ENCODE assay signal across 16 mouse cellular contexts in genomic region chr2:174022292-174022691, GRCm38 (mm10). TPM values are rescaled to one million over a fixed set of nuclear protein-coding genes. Genes with fewer than 3 reads are reported as not detected.
A peak's percentile ranks its signal among the peaks of the same experiment; 100 is the strongest.
DNase-seq lines count a peak whose midpoint lies in the region; ATAC-seq lines count a peak whose summit lies in the region.
"Had no signal": no experiment of that assay in that cellular context is flagged by ENCODE, and none has a peak within 500 bp of the region (broad histone marks: within the 10 kb centered on the region; RNA-seq: fewer than 3 reads in every experiment).

No protein-coding gene starts in this region.

- no peak overlapping the region for H3K4me2 ChIP-seq in hindbrain, embryonic 12.5 days (replicated peaks)
- H3K4me2 ChIP-seq: liver, embryonic 11.5 days; lung, embryonic 15.5 days had no signal

- intact Hi-C loops in heart, postnatal 14 days (cut with DNase I) = no loop called here

- no peak overlapping the region for H3K4me3 ChIP-seq in hindbrain, embryonic 10.5 days
- H3K4me3 ChIP-seq in hindbrain, embryonic 12.5 days = no peak overlapping the region
- H3K4me3 ChIP-seq: layer of hippocampus, adult 2 months; lung, embryonic 15.5 days had no signal

- no peaks in the 10 kb centered on the region for H3K36me3 ChIP-seq in hindbrain, embryonic 10.5 days
- H3K36me3 ChIP-seq in hindbrain, embryonic 12.5 days = no peaks in the 10 kb centered on the region
- H3K36me3 ChIP-seq: lung, embryonic 15.5 days had no signal

- peak overlapping the region; percentile 13; the same call in 1 of the 2 replicates for H3K27ac ChIP-seq in hindbrain, embryonic 10.5 days
- H3K27ac ChIP-seq in hindbrain, embryonic 12.5 days = no peak overlapping the region
- H3K27ac ChIP-seq: layer of hippocampus, adult 2 months; lung, embryonic 15.5 days had no signal

- WGBS in hindbrain, embryonic 10.5 days = 90% methylated on average over 4 of the region's 4 CpGs
- WGBS in hindbrain, embryonic 12.5 days = 91% methylated on average over 4 of the region's 4 CpGs

- no peak for ATAC-seq in hindbrain, embryonic 12.5 days (ENCODE audit: low FRiP score)
- ATAC-seq in CD4-positive, CD25-positive, alpha-beta regulatory T cell, adult 4 months = no peak
- ATAC-seq: forebrain, embryonic 16.5 days had no signal

- H3K27me3 ChIP-seq in hindbrain, embryonic 10.5 days (ENCODE audit: insufficient read depth, poor library complexity, severe bottlenecking) = no peaks in the 10 kb centered on the region
- H3K27me3 ChIP-seq in hindbrain, embryonic 12.5 days = no peaks in the 10 kb centered on the region
- H3K27me3 ChIP-seq: lung, embryonic 15.5 days had no signal

- H3K9me3 ChIP-seq in hindbrain, embryonic 10.5 days = no peaks in the 10 kb centered on the region
- no peaks in the 10 kb centered on the region for H3K9me3 ChIP-seq in hindbrain, embryonic 12.5 days (replicated peaks)
- H3K9me3 ChIP-seq: lung, embryonic 15.5 days had no signal

- H3K4me1 ChIP-seq in hindbrain, embryonic 10.5 days (replicated peaks) = peaks cover 26% of the 10 kb centered on the region
- no peaks in the 10 kb centered on the region; the same call in 1 of the 2 replicates for H3K4me1 ChIP-seq in hindbrain, embryonic 12.5 days
- H3K4me1 ChIP-seq: lung, embryonic 15.5 days had no signal

- peak; percentile 1 for DNase-seq in hindbrain, embryonic 10.5 days (ENCODE audit: low spot score)
- peak; percentile 33 for DNase-seq in urinary bladder, postnatal 14 days (ENCODE audit: low spot score)
- no peak for DNase-seq in urinary bladder, adult 18-20 months (ENCODE audit: low spot score in 2 of 2)
- DNase-seq in heart, postnatal 14 days = peak; percentile 29 to 63
- no peak for DNase-seq in right cerebral cortex, adult 18-20 months
- no peak for DNase-seq in kidney, postnatal 10 days
- DNase-seq: adrenal gland, postnatal 36 days; cerebellum, adult 9-10 months; spleen, adult 18-20 months; thymus, postnatal 4 days had no signal

- no peak overlapping the region for H3K9ac ChIP-seq in hindbrain, embryonic 12.5 days
- H3K9ac ChIP-seq: lung, embryonic 15.5 days had no signal

RNA-seq across cellular contexts. Expression of gene Stx16, which starts 53.8 kb away (rescaled TPM):
- 8.3 and 9.1 TPM in 2 replicates for polyA plus RNA-seq in hindbrain, embryonic 10.5 days (2016; fragmentation: Nextera tagmentation; extraction: Ambion mirVana)
- polyA plus RNA-seq in hindbrain, embryonic 12.5 days (2016; fragmentation: Nextera tagmentation; extraction: Ambion mirVana) = 12.8 and 13.5 TPM in 2 replicates
- 10 to 100 TPM; 25.9 to 30.0 TPM for total RNA-seq in heart, postnatal 14 days (2021)
- polyA plus RNA-seq in CD4-positive, CD25-positive, alpha-beta regulatory T cell, adult 4 months (2017; shearing (Covaris generic)) = 10 to 100 TPM; 18.2 to 20.4 TPM

Comparison
In these comparisons a context has a peak if more than half of its experiments do, and no peak if none do; other contexts are left out.
1. DNase-seq: peak in hindbrain, embryonic 10.5 days (single experiment), urinary bladder, postnatal 14 days (single experiment) and heart, postnatal 14 days (2 of 2); none in urinary bladder, adult 18-20 months (0 of 2), right cerebral cortex, adult 18-20 months (single experiment) and kidney, postnatal 10 days (single experiment).